In the genomic region with DNA sequence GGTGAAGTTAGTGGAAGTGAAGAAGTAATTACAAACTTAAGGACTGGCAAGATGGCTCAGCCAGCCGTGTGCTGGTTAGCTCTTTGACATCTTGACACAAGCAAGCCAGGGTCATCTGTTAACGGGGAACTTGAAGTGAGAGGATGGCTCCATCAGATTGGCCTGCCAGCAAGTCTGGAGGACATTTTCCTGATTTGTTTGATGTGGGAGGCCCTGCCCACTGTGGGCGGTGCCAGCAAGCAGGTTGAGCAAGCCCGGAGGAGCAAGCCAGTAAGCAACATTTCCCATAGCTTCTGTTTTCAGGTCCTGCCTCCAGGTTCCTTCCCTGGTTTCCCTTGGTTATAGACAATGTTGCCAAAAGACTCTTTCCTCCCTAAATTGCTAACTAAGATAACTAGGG, we compare ENCODE assay signal across 27 mouse cellular contexts. TPM values are rescaled to one million over a fixed set of nuclear protein-coding genes. Genes with fewer than 3 reads are reported as not detected.
DNase-seq lines count a peak whose midpoint lies in the region; ATAC-seq and TF ChIP-seq lines count a peak whose summit lies in the region.
"Had no signal": no experiment of that assay in that cellular context is flagged by ENCODE, and none has a peak within 500 bp of the region (broad histone marks: within the 10 kb centered on the region; RNA-seq: fewer than 3 reads in every experiment).

No protein-coding gene starts in this region.

- no peak overlapping the region for H3K27ac ChIP-seq in kidney, embryonic 15.5 days
- H3K27ac ChIP-seq: embryonic facial prominence, embryonic 10.5 days; embryonic facial prominence, embryonic 13.5 days; forebrain, embryonic 12.5 days; forebrain, embryonic 15.5 days; heart, embryonic 15.5 days; hindbrain, embryonic 10.5 days; hindbrain, embryonic 13.5 days had no signal

- H3K9ac ChIP-seq in kidney, embryonic 15.5 days: no peak overlapping the region
- H3K9ac ChIP-seq: forebrain, embryonic 12.5 days; forebrain, embryonic 15.5 days; heart, embryonic 12.5 days; heart, embryonic 15.5 days; hindbrain, embryonic 13.5 days had no signal

- H3K36me3 ChIP-seq in kidney, embryonic 15.5 days: peaks cover 21% of the 10 kb centered on the region
- peaks cover 52% of the 10 kb centered on the region for H3K36me3 ChIP-seq in E14TG2a.4 (ENCODE audit: insufficient read depth, low read length)
- H3K36me3 ChIP-seq: heart, embryonic 15.5 days had no signal

- peak; percentile 28 for DNase-seq in kidney, adult 9 months
- peak; percentile 23 for DNase-seq in 416B (ENCODE audit: low read depth)
- peak; percentile 74 for DNase-seq in ZHBTc4 (ENCODE audit: low read depth, low spot score)
- DNase-seq in urinary bladder, postnatal 14 days (ENCODE audit: low spot score): no peak
- DNase-seq: adrenal gland, postnatal 10 days; adrenal gland, postnatal 36 days; cerebellum, adult 2 months; cerebellum, postnatal 10 days; cerebellum, postnatal 36 days; embryo, embryonic 11 days; gastrocnemius, postnatal 25 days; heart, adult 18-20 months; heart, postnatal 10 days; heart, postnatal 36 days had no signal

- peaks cover 37% of the 10 kb centered on the region for H3K4me1 ChIP-seq in kidney, embryonic 15.5 days
- H3K4me1 ChIP-seq in E14TG2a.4 (replicated peaks; ENCODE audit: low read depth, low read length): peaks cover 80% of the 10 kb centered on the region

- no peak overlapping the region for H3K4me2 ChIP-seq in kidney, embryonic 15.5 days
- H3K4me2 ChIP-seq: embryonic facial prominence, embryonic 13.5 days; forebrain, embryonic 12.5 days; forebrain, embryonic 15.5 days; heart, embryonic 12.5 days; heart, embryonic 15.5 days had no signal

- WGBS in kidney, embryonic 15.5 days: 81% methylated on average over 4 of the region's 4 CpGs

- no peak for TF ChIP-seq CTCF in E14TG2a.4 (conservative IDR thresholded peaks at IDR 0.05; ENCODE audit: low read length)

- no peak for ATAC-seq in kidney, embryonic 15.5 days (replicated peaks; ENCODE audit: low FRiP score)
- ATAC-seq: forebrain, embryonic 15.5 days; hindbrain, embryonic 16.5 days had no signal

- H3K4me3 ChIP-seq in kidney, embryonic 15.5 days (replicated peaks): no peak overlapping the region
- 0 out of 2 replicates have a peak overlapping the region, but pooled peaks have one; percentile 17 for H3K4me3 ChIP-seq in E14TG2a.4 (replicated peaks; ENCODE audit: low read length)
- H3K4me3 ChIP-seq: embryonic facial prominence, embryonic 10.5 days; embryonic facial prominence, embryonic 13.5 days; erythroblast, embryonic 14.5 days; forebrain, embryonic 12.5 days; forebrain, embryonic 15.5 days; heart, embryonic 12.5 days; heart, embryonic 15.5 days; hindbrain, embryonic 10.5 days; hindbrain, embryonic 13.5 days had no signal

- H3K27me3 ChIP-seq in kidney, embryonic 15.5 days: no peaks in the 10 kb centered on the region
- no peaks in the 10 kb centered on the region for H3K27me3 ChIP-seq in E14TG2a.4 (ENCODE audit: insufficient read depth, low read length)
- H3K27me3 ChIP-seq: embryonic facial prominence, embryonic 13.5 days; forebrain, embryonic 15.5 days; heart, embryonic 12.5 days; heart, embryonic 15.5 days; hindbrain, embryonic 13.5 days had no signal

- H3K9me3 ChIP-seq in kidney, embryonic 15.5 days (replicated peaks): no peaks in the 10 kb centered on the region
- H3K9me3 ChIP-seq in E14TG2a.4 (ENCODE audit: low read length): no peaks in the 10 kb centered on the region
- H3K9me3 ChIP-seq: embryonic facial prominence, embryonic 10.5 days; embryonic facial prominence, embryonic 13.5 days; forebrain, embryonic 12.5 days; forebrain, embryonic 15.5 days; G1E; heart, embryonic 12.5 days; heart, embryonic 15.5 days; hindbrain, embryonic 10.5 days; hindbrain, embryonic 13.5 days had no signal

RNA-seq across cellular contexts. Expression of a gene that starts 2.5 kb away (rescaled TPM):
- 284 and 294 TPM in 2 replicates for polyA plus RNA-seq in kidney, embryonic 15.5 days (2015; fragmentation: Nextera tagmentation; extraction: Ambion mirVana)

RNA-seq across cellular contexts. Expression of a gene that starts 10.8 kb away (rescaled TPM):
- polyA plus RNA-seq in kidney, embryonic 15.5 days (2015; fragmentation: Nextera tagmentation; extraction: Ambion mirVana): 3.0 and 4.1 TPM in 2 replicates

RNA-seq across cellular contexts. Expression of a gene that starts 31.2 kb away (rescaled TPM):
- polyA plus RNA-seq in kidney, embryonic 15.5 days (2015; fragmentation: Nextera tagmentation; extraction: Ambion mirVana): 42.9 and 52.5 TPM in 2 replicates

RNA-seq across cellular contexts. Expression of a gene that starts 32.2 kb away (rescaled TPM):
- 86.4 and 102 TPM in 2 replicates for polyA plus RNA-seq in kidney, embryonic 15.5 days (2015; fragmentation: Nextera tagmentation; extraction: Ambion mirVana)

RNA-seq across cellular contexts. Expression of a gene that starts 47.7 kb away (rescaled TPM):
- polyA plus RNA-seq in kidney, embryonic 15.5 days (2015; fragmentation: Nextera tagmentation; extraction: Ambion mirVana): 74.0 and 78.8 TPM in 2 replicates
